Mouse (Mus musculus) Patski (cell line): Measurements from ENCODE around the gene Sf3a2. TPM values are rescaled to one million over a fixed set of nuclear protein-coding genes. Genes with fewer than 3 reads are reported as not detected.

Source experiments
- ATAC-seq: fragments of 100-300 bp; one replicate; pipeline ENCODE4 v1.8.0; 2021
- CTCF ChIA-PET: fragments of 350-600 bp; sonication (Branson Sonifier 250); formaldehyde crosslinking; loops from one replicate; lab custom pipeline; 2022; ENCODE audit warnings: inconsistent platforms; lab: Charles Lee
- POLR2A ChIA-PET: fragments of 350-600 bp; sonication (Branson Sonifier 250); formaldehyde crosslinking; loops from one replicate; lab custom pipeline; 2022; ENCODE audit warnings: antibody characterized with exemption, inconsistent platforms; lab: Charles Lee
- DNase-seq: peaks from one replicate; pipeline ENCODE4 v3.0.0-alpha.2; 2011; ENCODE audit warnings: low read depth, low spot score
- H3K27me3 ChIP-seq: fragments of 371-371 bp; one replicate; pipeline ENCODE4 v1.5.1; 2021
- CTCF ChIP-seq: fragments of 100-300 bp; IDR thresholded peaks from one replicate; pipeline ENCODE4 v1.5.1; 2021
- in situ Hi-C: fragments of 300-500 bp; cut with MboI; formaldehyde crosslinking; loops from 3 replicates; pipeline ENCODE4 v1.11.1; 2018; ENCODE audit warnings: low pct_unique_long_range_greater_than_20kb, mixed read lengths
- polyA plus RNA-seq: library from polyadenylated mRNA; unstranded; gene quantifications from one replicate; pipeline ENCODE4 v1.2.3, GENCODE M21; 2021

The Sf3a2 gene
- 66.7 TPM for polyA plus RNA-seq

- ChIA-PET POLR2A (interaction anchor here (0.6 to 1.0 kb wide), 2 partner anchors 40 to 46 kb away, joined by 3 read pairs; no protein-coding TSS in a partner anchor), CTCF (no interaction called here)
- ATAC-seq (peak; percentile 64), DNase-seq (peak; percentile 87)
- in situ Hi-C loops, result loop anchor here (5.0 kb wide), 1 partner anchor 51 kb away; no protein-coding TSS in a partner anchor
- no peak for TF ChIP-seq CTCF
- no peaks in the 10 kb centered on the region for H3K27me3 ChIP-seq
Observed at GRCm38 (mm10) chr10:80798150-80799006, at the start of gene Sf3a2, which contains the start of gene Plekhj1. Sf3a2 (plus strand) TSS chr10:80798198. Plekhj1 (minus strand) TSS chr10:80798626.

GRCm38 (mm10) chr10:80748609-80749008, 49.4 kb upstream of the Sf3a2 start:
- no peak for DNase-seq
- no peaks in the 10 kb centered on the region for H3K27me3 ChIP-seq
- in situ Hi-C loops, result loop anchor here (5.0 kb wide), 4 partner anchors 49 to 244 kb away; partner anchors contain the start of genes Plekhj1 and Sf3a2
- POLR2A ChIA-PET, result interaction anchor here (1.2 kb wide), 1 partner anchor 29 kb away, joined by 3 read pairs; no protein-coding TSS in a partner anchor
- CTCF ChIA-PET, result interaction anchor here (0.8 to 3.5 kb wide), 8 partner anchors 9 to 130 kb away, joined by 3 to 28 read pairs (median 4); no protein-coding TSS in a partner anchor
- no peak for TF ChIP-seq CTCF
- no peak for ATAC-seq

- POLR2A ChIA-PET, result interaction anchor here (1.0 to 1.5 kb wide), 2 partner anchors 15 to 24 kb away, joined by 3 to 4 read pairs; no protein-coding TSS in a partner anchor
- no peaks in the 10 kb centered on the region for H3K27me3 ChIP-seq
- CTCF ChIA-PET, result interaction anchor here (0.6 to 2.9 kb wide), 6 partner anchors 12 to 54 kb away, joined by 3 to 12 read pairs (median 4); no protein-coding TSS in a partner anchor
- ATAC-seq, result peak; percentile 48
- in situ Hi-C loops, result no loop called here
- no peak for TF ChIP-seq CTCF
- peak; percentile 89 for DNase-seq
Observed at GRCm38 (mm10) chr10:80751188-80751832, 46.7 kb upstream of the Sf3a2 start.

- DNase-seq, result no peak
- ChIA-PET CTCF (interaction anchor here (0.6 to 2.9 kb wide), 4 partner anchors 11 to 23 kb away, joined by 3 to 12 read pairs (median 6); no protein-coding TSS in a partner anchor), POLR2A (interaction anchor here (0.7 to 2.1 kb wide), 4 partner anchors 10 to 47 kb away, joined by 3 to 5 read pairs (median 4); partner anchors contain the start of gene Plekhj1)
- in situ Hi-C loops, result no loop called here
- no peak for TF ChIP-seq CTCF
- ATAC-seq, result peak; percentile 45
- no peaks in the 10 kb centered on the region for H3K27me3 ChIP-seq
Observed at GRCm38 (mm10) chr10:80752079-80752625, 45.8 kb upstream of the Sf3a2 start.

- ChIA-PET POLR2A (interaction anchor here (0.7 to 1.0 kb wide), 3 partner anchors 10 to 40 kb away, joined by 3 to 10 read pairs (median 4); no protein-coding TSS in a partner anchor), CTCF (interaction anchor here (0.7 kb wide), 2 partner anchors 119 to 176 kb away, joined by 3 read pairs; no protein-coding TSS in a partner anchor)
- no peak for DNase-seq
- no peaks in the 10 kb centered on the region for H3K27me3 ChIP-seq
- TF ChIP-seq CTCF, result no peak
- peak; percentile 52 for ATAC-seq
- in situ Hi-C loops, result no loop called here
Observed at GRCm38 (mm10) chr10:80754594-80755290, 43.3 kb upstream of the Sf3a2 start, which contains the start of gene Dot1l. Dot1l (plus strand) TSS chr10:80755206.

- ATAC-seq (no peak), DNase-seq (no peak)
- no peaks in the 10 kb centered on the region for H3K27me3 ChIP-seq
- in situ Hi-C loops, result no loop called here
- TF ChIP-seq CTCF, result no peak
- CTCF ChIA-PET, result interaction anchor here (7.0 kb wide), 1 partner anchor 18 kb away, joined by 43 read pairs; no protein-coding TSS in a partner anchor
- POLR2A ChIA-PET, result interaction anchor here (0.7 to 1.0 kb wide), 2 partner anchors 33 to 39 kb away, joined by 3 to 10 read pairs; no protein-coding TSS in a partner anchor
Observed at GRCm38 (mm10) chr10:80755291-80756015, 42.5 kb upstream of the Sf3a2 start.

GRCm38 (mm10) chr10:80756099-80756498, 41.9 kb upstream of the Sf3a2 start:
- POLR2A ChIA-PET, result interaction anchor here (0.6 kb wide), 1 partner anchor 54 kb away, joined by 3 read pairs; no protein-coding TSS in a partner anchor
- no peaks in the 10 kb centered on the region for H3K27me3 ChIP-seq
- in situ Hi-C loops, result no loop called here
- TF ChIP-seq CTCF, result no peak
- no peak for ATAC-seq
- CTCF ChIA-PET, result interaction anchor here (7.0 kb wide), 1 partner anchor 18 kb away, joined by 43 read pairs; no protein-coding TSS in a partner anchor
- DNase-seq, result no peak

GRCm38 (mm10) chr10:80756509-80756908, 41.5 kb upstream of the Sf3a2 start:
- TF ChIP-seq CTCF, result no peak
- CTCF ChIA-PET, result interaction anchor here (7.0 kb wide), 1 partner anchor 17 kb away, joined by 43 read pairs; no protein-coding TSS in a partner anchor
- DNase-seq (no peak), ATAC-seq (no peak)
- POLR2A ChIA-PET, result interaction anchor here (0.6 kb wide), 1 partner anchor 54 kb away, joined by 3 read pairs; no protein-coding TSS in a partner anchor
- no peaks in the 10 kb centered on the region for H3K27me3 ChIP-seq
- in situ Hi-C loops, result no loop called here
